Mouse (Mus musculus) layer of hippocampus, adult 8-10 months (tissue): ENCODE measurements around the gene Olfr1466. TPM values are rescaled to one million over a fixed set of nuclear protein-coding genes. Genes with fewer than 3 reads are reported as not detected.

ENCODE experiments used
- DNase-seq, 2 experiments: peaks; one replicate each; pipeline ENCODE4 v3.0.0; 2022; ENCODE audit warnings: low spot score in 2 of 2
- total RNA-seq, 4 experiments: library from RNA; stranded (reverse); gene quantifications; 2 replicates each; pipeline ENCODE4 v1.2.4; 2022

Olfr1466 gene
- not detected for total RNA-seq

- no peak for DNase-seq
These were observed at the start of gene Olfr1466 for GRCm38 (mm10) chr19:13338562-13338961. TSS of gene Olfr1466 (plus strand) at chr19:13338862.

- no peak for DNase-seq
These were observed 23.2 kb upstream of the Olfr1466 start, which contains the start of gene Olfr1465 for GRCm38 (mm10) chr19:13315441-13315840. TSS of gene Olfr1465 (minus strand) at chr19:13315541.

- DNase-seq = no peak
These were observed 23.3 kb downstream of the Olfr1466 start, which contains the start of gene Olfr1467 for GRCm38 (mm10) chr19:13361936-13362335. TSS of gene Olfr1467 (plus strand) at chr19:13362236.

Other genes starting within 250 kb of the Olfr1466 start
- gene Olfr1457, start 241.0 kb upstream of the Olfr1466 start, total RNA-seq = not detected
- not detected for gene Olfr1458, start 232.1 kb upstream of the Olfr1466 start, total RNA-seq
- under 1 TPM; 0.09 to 0.27 (median 0.20) TPM for gene Olfr1459, start 189.3 kb upstream of the Olfr1466 start, total RNA-seq
- gene Olfr1461, start 175.9 kb upstream of the Olfr1466 start, total RNA-seq = not detected
- not detected for gene Olfr1462, start 153.1 kb upstream of the Olfr1466 start, total RNA-seq
- not detected for gene Olfr1463, start 107.5 kb upstream of the Olfr1466 start, total RNA-seq
- not detected for gene Olfr1465, start 23.3 kb upstream of the Olfr1466 start, total RNA-seq
- gene Olfr1467, start 23.4 kb downstream of the Olfr1466 start, total RNA-seq = not detected
- not detected for gene Olfr1469, start 69.0 kb downstream of the Olfr1466 start, total RNA-seq
- gene Olfr1471, start 104.5 kb downstream of the Olfr1466 start, total RNA-seq = not detected
- gene Olfr1472, start 117.2 kb downstream of the Olfr1466 start, total RNA-seq = not detected
- gene Olfr1474, start 130.7 kb downstream of the Olfr1466 start, total RNA-seq = not detected
- gene Olfr1475, start 141.3 kb downstream of the Olfr1466 start, total RNA-seq = not detected
- gene Olfr1477, start 161.7 kb downstream of the Olfr1466 start, total RNA-seq = not detected
- not detected for gene Olfr1480, start 189.1 kb downstream of the Olfr1466 start, total RNA-seq
- not detected for gene Olfr1484, start 244.6 kb downstream of the Olfr1466 start, total RNA-seq